Mouse (Mus musculus) ES-Bruce4 (cell line): ENCODE data around the gene Sorcs3. TPM values are rescaled to one million over a fixed set of nuclear protein-coding genes. Genes with fewer than 3 reads are reported as not detected.

Experiments used
- H3K27ac ChIP-seq: 2 replicates; pipeline ENCODE4 v1.5.1; 2012; ENCODE audit warnings: low read length, inconsistent platforms; ENCODE audit not compliant: insufficient read depth
- H3K27me3 ChIP-seq: 2 replicates; pipeline ENCODE4 v1.6.1; 2012; ENCODE audit warnings: mild to moderate bottlenecking, low read length, inconsistent platforms; ENCODE audit not compliant: control insufficient read depth, poor library complexity, insufficient read depth, severe bottlenecking
- H3K36me3 ChIP-seq: 2 replicates; pipeline ENCODE4 v1.6.1; 2012; ENCODE audit warnings: inconsistent platforms, mild to moderate bottlenecking, low read length, moderate library complexity; ENCODE audit not compliant: control insufficient read depth, poor library complexity, insufficient read depth, severe bottlenecking
- H3K4me1 ChIP-seq: one replicate; pipeline ENCODE4 v1.8.1; 2011; ENCODE audit warnings: low read length; ENCODE audit not compliant: control insufficient read depth, insufficient read depth
- H3K4me3 ChIP-seq: 2 replicates; pipeline ENCODE4 v1.5.1; 2011; ENCODE audit warnings: low read depth, mild to moderate bottlenecking, low read length
- H3K9ac ChIP-seq: 2 replicates; pipeline ENCODE4 v1.6.1; 2012; ENCODE audit warnings: low read depth, mild to moderate bottlenecking, inconsistent platforms; ENCODE audit not compliant: poor library complexity, severe bottlenecking
- H3K9me3 ChIP-seq: replicated peaks from 2 replicates; pipeline ENCODE4 v1.6.1; 2012; ENCODE audit warnings: mild to moderate bottlenecking, low read length, inconsistent platforms; ENCODE audit not compliant: control insufficient read depth, poor library complexity, insufficient read depth, severe bottlenecking
- CTCF ChIP-seq: IDR thresholded peaks from one replicate; pipeline ENCODE4 v1.8.1; 2011; ENCODE audit warnings: low read depth, low read length
- EP300 ChIP-seq: IDR thresholded peaks from 2 replicates; pipeline ENCODE4 v1.6.1; 2011; ENCODE audit warnings: low read depth, low read length; ENCODE audit not compliant: insufficient read depth
- POLR2A ChIP-seq: IDR thresholded peaks from one replicate; pipeline ENCODE4 v1.8.1; 2011; ENCODE audit warnings: low read length; ENCODE audit not compliant: insufficient read depth
- polyA plus RNA-seq: library from polyadenylated mRNA; stranded (reverse); fragments of >200 nt; gene quantifications from 2 replicates; pipeline ENCODE4 v1.2.4, GENCODE M21; 2011; ENCODE audit warnings: low read depth; ENCODE audit not compliant: missing spikeins, insufficient read depth, insufficient read length

Gene Sorcs3
- polyA plus RNA-seq, 1 experiment, result not detected

DNA sequence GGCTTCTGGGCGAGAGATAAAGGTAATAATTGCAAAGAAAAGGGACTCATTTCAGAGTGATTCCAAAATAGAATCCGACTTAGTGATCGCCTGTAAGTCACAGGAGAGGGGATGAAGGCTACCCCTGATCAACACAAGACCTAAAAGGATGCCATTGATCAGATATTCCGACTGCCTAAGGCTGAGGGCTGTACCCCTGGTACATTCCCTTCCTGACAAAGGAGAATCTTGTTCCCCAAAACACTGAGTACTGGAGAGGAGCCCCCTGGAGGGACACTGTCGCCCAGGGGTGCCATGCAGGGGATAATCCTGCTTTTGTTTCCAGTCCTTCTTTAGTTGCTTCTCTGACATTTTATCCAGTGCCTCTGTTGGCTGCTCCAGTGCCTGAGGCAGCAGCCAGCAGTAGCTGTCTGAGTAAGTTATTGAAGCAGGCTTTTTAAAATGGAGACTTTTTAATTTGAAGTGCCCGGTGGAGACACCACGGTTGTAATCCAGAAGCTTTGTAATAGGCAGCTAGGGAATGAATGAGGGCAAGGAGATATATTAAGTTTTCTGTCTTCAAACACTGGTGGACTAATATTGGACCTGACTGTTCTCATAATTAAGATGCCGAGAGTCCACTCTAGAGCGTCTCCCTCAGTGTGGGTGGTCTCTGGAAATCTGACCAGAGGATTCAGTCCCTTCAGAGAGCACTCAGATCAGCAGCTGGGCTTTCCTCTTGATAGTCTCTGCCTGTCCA lies 342.5 kb downstream of the Sorcs3 start:
- H3K27ac ChIP-seq, result no peak overlapping the region

DNA sequence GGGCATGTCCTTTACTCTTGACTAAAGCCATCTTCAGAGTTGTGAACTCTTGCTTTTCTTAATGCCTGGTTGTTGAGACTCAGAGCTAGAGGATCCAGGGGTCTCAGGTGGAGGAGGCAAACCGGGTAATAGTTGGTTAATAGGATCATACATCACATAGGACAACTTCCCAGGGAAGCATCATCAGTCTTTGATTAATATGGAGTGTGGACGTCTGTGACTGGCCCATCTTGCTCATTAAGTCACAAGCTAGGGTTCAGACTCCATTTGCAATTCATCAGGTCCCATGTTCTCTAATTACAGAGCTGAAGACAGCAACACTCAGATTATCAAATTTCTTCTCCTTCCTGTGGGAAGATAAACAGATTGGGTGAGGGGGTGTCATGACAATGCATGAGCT lies 353.6 kb downstream of the Sorcs3 start:
- no peak for TF ChIP-seq CTCF
- TF ChIP-seq EP300, result no peak
- TF ChIP-seq POLR2A, result no peak
- H3K9ac ChIP-seq, result no peak overlapping the region
- no peak overlapping the region for H3K27ac ChIP-seq
- no peaks in the 10 kb centered on the region for H3K36me3 ChIP-seq
- H3K4me3 ChIP-seq, result no peak overlapping the region
- no peaks in the 10 kb centered on the region for H3K4me1 ChIP-seq
- H3K9me3 ChIP-seq, result no peaks in the 10 kb centered on the region
- no peaks in the 10 kb centered on the region for H3K27me3 ChIP-seq

More for the DNA sequence above, 342.5 kb downstream of the Sorcs3 start:
- Histone ChIP-seq H3K9me3 (no peaks in the 10 kb centered on the region), H3K4me1 (no peaks in the 10 kb centered on the region), H3K36me3 (no peaks in the 10 kb centered on the region), H3K4me3 (no peak overlapping the region), H3K9ac (no peak overlapping the region), H3K27me3 (no peaks in the 10 kb centered on the region)
- no peak for TF ChIP-seq EP300
- no peak for TF ChIP-seq CTCF
- no peak for TF ChIP-seq POLR2A

DNA sequence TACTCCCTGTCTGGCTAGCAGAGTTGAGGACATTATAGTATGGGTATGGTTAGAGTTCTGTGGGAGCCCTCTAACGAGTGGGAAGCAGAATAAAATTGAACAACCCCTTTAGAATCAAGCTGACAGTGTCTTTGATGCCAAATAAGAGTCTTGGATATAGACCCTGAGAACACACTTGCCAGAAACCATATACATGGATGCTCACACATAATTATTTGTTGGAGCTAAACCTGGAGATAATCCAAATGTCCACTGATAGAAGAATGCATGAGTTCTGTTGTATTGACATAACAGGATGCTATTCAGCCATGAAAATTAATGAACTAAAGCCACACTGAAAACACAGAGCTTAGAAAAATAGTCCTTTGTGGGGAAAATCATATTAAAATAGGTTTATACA lies 369.9 kb downstream of the Sorcs3 start:
- no peak overlapping the region for H3K9ac ChIP-seq
- TF ChIP-seq EP300 (no peak), POLR2A (no peak), CTCF (no peak)
- H3K4me1 ChIP-seq, result no peaks in the 10 kb centered on the region
- H3K4me3 ChIP-seq, result no peak overlapping the region
- H3K36me3 ChIP-seq, result no peaks in the 10 kb centered on the region
- no peaks in the 10 kb centered on the region for H3K9me3 ChIP-seq
- H3K27me3 ChIP-seq, result no peaks in the 10 kb centered on the region
- no peak overlapping the region for H3K27ac ChIP-seq

DNA sequence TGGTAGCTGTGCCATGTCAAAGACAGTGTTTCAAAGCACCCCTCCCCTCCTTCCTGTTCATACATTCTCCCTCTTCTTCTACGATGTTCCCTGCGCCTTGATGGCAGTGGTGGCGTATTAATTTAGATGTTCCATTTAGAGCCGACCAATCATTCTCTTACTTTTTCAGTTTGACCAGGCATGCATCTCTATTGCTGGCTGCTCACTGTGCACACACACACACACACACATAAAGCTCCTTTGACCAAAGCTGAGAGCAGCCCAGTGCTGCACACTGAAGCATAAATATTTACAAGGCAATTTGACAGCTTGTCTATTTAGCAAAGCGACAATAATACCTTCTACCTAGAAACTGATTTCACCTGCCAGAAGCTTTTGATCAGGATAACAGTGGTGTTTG lies 371.3 kb downstream of the Sorcs3 start:
- no peaks in the 10 kb centered on the region for H3K36me3 ChIP-seq
- no peaks in the 10 kb centered on the region for H3K27me3 ChIP-seq
- no peak overlapping the region for H3K4me3 ChIP-seq
- no peaks in the 10 kb centered on the region for H3K4me1 ChIP-seq
- TF ChIP-seq CTCF (no peak), EP300 (no peak), POLR2A (no peak)
- no peak overlapping the region for H3K27ac ChIP-seq
- H3K9me3 ChIP-seq, result no peaks in the 10 kb centered on the region
- no peak overlapping the region for H3K9ac ChIP-seq

DNA sequence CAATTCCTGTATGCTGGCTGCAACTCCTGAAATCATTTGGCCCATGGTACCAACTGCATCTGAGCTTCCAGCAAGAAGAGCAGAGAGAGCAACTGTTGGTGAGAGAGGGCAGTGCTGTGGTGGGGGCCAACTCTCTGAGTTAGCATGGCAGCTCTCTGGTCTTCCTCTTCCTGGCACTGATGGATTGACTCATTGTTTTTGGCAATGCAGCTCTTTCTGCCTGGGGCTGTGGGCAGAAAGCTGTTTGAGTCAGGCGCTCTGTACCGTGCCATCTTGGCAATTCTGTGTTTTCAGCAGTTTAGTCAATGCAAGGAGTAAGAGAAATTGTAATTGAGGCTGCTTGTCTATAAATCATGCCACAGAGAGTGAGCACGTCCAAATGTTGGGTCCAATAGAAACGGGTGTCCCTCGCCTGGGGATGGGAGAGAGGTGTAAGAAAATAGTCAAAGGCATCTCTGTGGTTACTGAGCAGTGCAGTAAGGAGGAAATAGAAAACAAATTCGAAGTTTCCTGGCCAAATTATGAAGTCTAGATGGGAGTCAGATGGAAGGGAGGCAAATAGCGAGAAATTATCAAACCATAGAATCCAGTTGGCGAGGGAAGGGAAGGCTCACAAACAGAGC lies 379.2 kb downstream of the Sorcs3 start:
- Histone ChIP-seq H3K4me1 (no peaks in the 10 kb centered on the region), H3K9ac (no peak overlapping the region), H3K27ac (no peak overlapping the region), H3K4me3 (no peak overlapping the region), H3K27me3 (no peaks in the 10 kb centered on the region), H3K9me3 (0 out of 2 replicates have a peak, but pooled peaks cover 3% of the 10 kb centered on the region), H3K36me3 (no peaks in the 10 kb centered on the region)
- TF ChIP-seq CTCF (no peak), POLR2A (no peak), EP300 (no peak)

DNA sequence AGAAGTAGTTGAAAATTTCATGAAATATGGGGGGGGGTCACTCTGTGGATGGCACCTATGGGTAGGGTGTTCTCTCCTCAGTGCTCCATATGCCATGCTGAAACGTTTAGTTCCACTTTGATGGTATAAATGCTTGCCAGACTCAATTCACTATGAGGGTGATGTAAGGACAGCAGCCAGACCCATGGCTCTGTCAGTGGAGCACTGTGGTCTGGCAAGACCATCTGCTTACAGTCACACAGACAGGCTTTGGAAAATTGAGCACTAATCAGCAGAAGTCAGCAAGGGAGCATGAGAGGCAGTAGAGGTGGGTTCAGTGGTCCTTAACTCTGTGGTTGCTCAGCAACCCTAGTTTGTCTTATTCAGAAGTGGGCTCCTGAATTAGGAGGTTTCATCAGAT lies 411.1 kb downstream of the Sorcs3 start:
- H3K9me3 ChIP-seq, result no peaks in the 10 kb centered on the region
- no peaks in the 10 kb centered on the region for H3K27me3 ChIP-seq
- no peak overlapping the region for H3K4me3 ChIP-seq
- no peaks in the 10 kb centered on the region for H3K4me1 ChIP-seq
- H3K36me3 ChIP-seq, result no peaks in the 10 kb centered on the region
- TF ChIP-seq CTCF (no peak), EP300 (no peak), POLR2A (no peak)
- H3K9ac ChIP-seq, result no peak overlapping the region
- H3K27ac ChIP-seq, result no peak overlapping the region
